8 mouse cellular contexts compared by ENCODE assay signal in genomic region chr16:4641119-4641838, GRCm38 (mm10). TPM values are rescaled to one million over a fixed set of nuclear protein-coding genes. Genes with fewer than 3 reads are reported as not detected.
A peak's percentile ranks its signal among the peaks of the same experiment; 100 is the strongest.
DNase-seq lines count a peak whose midpoint lies in the region; ATAC-seq and TF ChIP-seq lines count a peak whose summit lies in the region.

No protein-coding gene starts in this region.

- H3K9ac ChIP-seq in limb, embryonic 14.5 days (ENCODE audit: low read depth, low read length, severe bottlenecking): peak overlapping the region; percentile 84
- no peak overlapping the region for H3K9ac ChIP-seq in midbrain, embryonic 15.5 days

- H3K4me3 ChIP-seq in limb, embryonic 14.5 days (replicated peaks; ENCODE audit: low read length): peak overlapping the region; percentile 76
- no peak overlapping the region for H3K4me3 ChIP-seq in midbrain, embryonic 15.5 days

- H3K4me1 ChIP-seq in limb, embryonic 14.5 days (ENCODE audit: control insufficient read depth, insufficient read depth, low read length): peaks cover 51% of the 10 kb centered on the region
- peaks cover 28% of the 10 kb centered on the region for H3K4me1 ChIP-seq in midbrain, embryonic 15.5 days

- H3K27ac ChIP-seq in limb, embryonic 14.5 days (replicated peaks; ENCODE audit: low read depth, low read length): peak overlapping the region; percentile 85
- no peak overlapping the region for H3K27ac ChIP-seq in midbrain, embryonic 15.5 days

- H3K27me3 ChIP-seq in limb, embryonic 14.5 days (ENCODE audit: control insufficient read depth, insufficient read depth, low read length): no peaks in the 10 kb centered on the region
- no peaks in the 10 kb centered on the region for H3K27me3 ChIP-seq in midbrain, embryonic 15.5 days (replicated peaks)

- no peak for TF ChIP-seq POLR2A in limb, embryonic 14.5 days (IDR thresholded peaks at IDR 0.05; ENCODE audit: borderline replicate concordance, extremely low read depth, insufficient read depth, insufficient read length)

- ATAC-seq in limb, embryonic 14.5 days (ENCODE audit: low FRiP score, low read depth): no peak
- no peak for ATAC-seq in midbrain, embryonic 15.5 days (replicated peaks)
- no peak for ATAC-seq in inflammation-experienced regulatory T-cells, adult 6 months

- WGBS in limb, embryonic 14.5 days: 32% methylated on average over 3 of the region's 3 CpGs
- 57% methylated on average over 3 of the region's 3 CpGs for WGBS in midbrain, embryonic 15.5 days

- H3K4me2 ChIP-seq in limb, embryonic 14.5 days (replicated peaks; ENCODE audit: low read depth, low read length, severe bottlenecking): peak overlapping the region; percentile 65
- H3K4me2 ChIP-seq in midbrain, embryonic 15.5 days: peak overlapping the region; percentile 61

- DNase-seq in heart, adult 18-20 months: peak; percentile 47 to 55
- DNase-seq in heart, adult 8-10 months (ENCODE audit: low spot score): no peak
- peak; percentile 42 to 55 for DNase-seq in heart, postnatal 36 days
- DNase-seq in limb, embryonic 14.5 days (ENCODE audit: low spot score): no peak
- no peak for DNase-seq in thymus, postnatal 36 days
- DNase-seq in embryo, embryonic 10.5 days (ENCODE audit: low spot score): no peak

- peaks cover 24% of the 10 kb centered on the region for H3K36me3 ChIP-seq in limb, embryonic 14.5 days (ENCODE audit: control insufficient read depth, insufficient read depth, low read length)
- H3K36me3 ChIP-seq in midbrain, embryonic 15.5 days (replicated peaks): no peaks in the 10 kb centered on the region; the same call in 1 of the 2 replicates

- intact Hi-C loops in heart, postnatal 36 days (cut with DNase I): loop anchor here (2.0 kb wide), 1 partner anchor 14 kb away; no protein-coding TSS in a partner anchor

- no peaks in the 10 kb centered on the region for H3K9me3 ChIP-seq in limb, embryonic 14.5 days (ENCODE audit: control insufficient read depth, low read length)
- H3K9me3 ChIP-seq in midbrain, embryonic 15.5 days: no peaks in the 10 kb centered on the region

RNA-seq across cellular contexts. Expression of gene Dnaja3, which starts 1.5 kb away (rescaled TPM):
- total RNA-seq in heart, adult 18-20 months (2021): 100 to 1,000 TPM; 152 to 155 TPM
- 100 to 1,000 TPM; 146 to 154 (median 153) TPM for total RNA-seq in heart, adult 8-10 months (2022)
- total RNA-seq in heart, postnatal 36 days (2021): 100 to 1,000 TPM; 143 to 164 TPM
- polyA plus RNA-seq in limb, embryonic 14.5 days (2012; rRNA removed): 27.0 and 30.2 TPM in 2 replicates
- polyA plus RNA-seq in limb, embryonic 14.5 days (2014; fragmentation: Nextera tagmentation; extraction: Ambion mirVana): 52.4 and 54.7 TPM in 2 replicates
- 62.1 and 65.5 TPM in 2 replicates for polyA plus RNA-seq in midbrain, embryonic 15.5 days (2015; fragmentation: Nextera tagmentation; extraction: Ambion mirVana)
- polyA plus RNA-seq in inflammation-experienced regulatory T-cells, adult 6 months (2017; shearing (Covaris generic)): 10 to 100 TPM; 21.1 to 28.7 (median 25.3) TPM

RNA-seq across cellular contexts. Expression of gene Vasn, which starts 1.5 kb away (rescaled TPM):
- 1 to 10 TPM; 7.7 to 9.7 TPM for total RNA-seq in heart, adult 18-20 months (2021)
- 1 to 10 TPM; 6.9 to 9.3 (median 8.1) TPM for total RNA-seq in heart, adult 8-10 months (2022)
- 10 to 100 TPM in 1 of 2 experiments, 1 to 10 TPM in 1; 9.2 to 11.0 TPM for total RNA-seq in heart, postnatal 36 days (2021)
- polyA plus RNA-seq in limb, embryonic 14.5 days (2012; rRNA removed): 75.7 and 117 TPM in 2 replicates
- 35.7 and 36.8 TPM in 2 replicates for polyA plus RNA-seq in limb, embryonic 14.5 days (2014; fragmentation: Nextera tagmentation; extraction: Ambion mirVana)
- polyA plus RNA-seq in midbrain, embryonic 15.5 days (2015; fragmentation: Nextera tagmentation; extraction: Ambion mirVana): 5.2 and 5.8 TPM in 2 replicates
- polyA plus RNA-seq in inflammation-experienced regulatory T-cells, adult 6 months (2017; shearing (Covaris generic)): 1 to 10 TPM in 1 of 3 experiments, under 1 TPM in 2; 0.78 to 1.6 (median 0.84) TPM

RNA-seq across cellular contexts. Expression of gene Pam16, which starts 16.5 kb away (rescaled TPM):
- 100 to 1,000 TPM; 154 TPM for total RNA-seq in heart, adult 18-20 months (2021)
- total RNA-seq in heart, adult 8-10 months (2022): 100 to 1,000 TPM; 145 to 188 (median 160) TPM
- total RNA-seq in heart, postnatal 36 days (2021): 100 to 1,000 TPM; 134 to 150 TPM
- 72.7 and 80.1 TPM in 2 replicates for polyA plus RNA-seq in limb, embryonic 14.5 days (2012; rRNA removed)
- 92.5 and 94.1 TPM in 2 replicates for polyA plus RNA-seq in limb, embryonic 14.5 days (2014; fragmentation: Nextera tagmentation; extraction: Ambion mirVana)
- 139 and 154 TPM in 2 replicates for polyA plus RNA-seq in midbrain, embryonic 15.5 days (2015; fragmentation: Nextera tagmentation; extraction: Ambion mirVana)
- polyA plus RNA-seq in inflammation-experienced regulatory T-cells, adult 6 months (2017; shearing (Covaris generic)): 10 to 100 TPM; 17.3 to 41.9 (median 31.7) TPM

RNA-seq across cellular contexts. Expression of gene Coro7, which starts 38.3 kb away (rescaled TPM):
- 10 to 100 TPM; 12.7 to 14.2 TPM for total RNA-seq in heart, adult 18-20 months (2021)
- total RNA-seq in heart, adult 8-10 months (2022): 10 to 100 TPM; 11.3 to 16.1 (median 15.4) TPM
- 10 to 100 TPM; 13.0 to 13.7 TPM for total RNA-seq in heart, postnatal 36 days (2021)
- polyA plus RNA-seq in limb, embryonic 14.5 days (2012; rRNA removed): 40.8 and 51.1 TPM in 2 replicates
- polyA plus RNA-seq in limb, embryonic 14.5 days (2014; fragmentation: Nextera tagmentation; extraction: Ambion mirVana): 15.0 and 16.0 TPM in 2 replicates
- polyA plus RNA-seq in midbrain, embryonic 15.5 days (2015; fragmentation: Nextera tagmentation; extraction: Ambion mirVana): 32.1 and 33.2 TPM in 2 replicates
- polyA plus RNA-seq in inflammation-experienced regulatory T-cells, adult 6 months (2017; shearing (Covaris generic)): 100 to 1,000 TPM in 2 of 3 experiments, 10 to 100 TPM in 1; 94.9 to 137 (median 111) TPM

RNA-seq across cellular contexts. Expression of gene Glis2, which starts 46.8 kb away (rescaled TPM):
- 1 to 10 TPM; 6.2 to 8.5 TPM for total RNA-seq in heart, adult 18-20 months (2021)
- total RNA-seq in heart, adult 8-10 months (2022): 10 to 100 TPM in 2 of 4 experiments, 1 to 10 TPM in 2; 7.3 to 13.5 (median 9.5) TPM
- total RNA-seq in heart, postnatal 36 days (2021): 10 to 100 TPM; 16.0 to 16.7 TPM
- 83.8 and 110 TPM in 2 replicates for polyA plus RNA-seq in limb, embryonic 14.5 days (2012; rRNA removed)
- 45.9 and 53.3 TPM in 2 replicates for polyA plus RNA-seq in limb, embryonic 14.5 days (2014; fragmentation: Nextera tagmentation; extraction: Ambion mirVana)
- 12.3 and 17.3 TPM in 2 replicates for polyA plus RNA-seq in midbrain, embryonic 15.5 days (2015; fragmentation: Nextera tagmentation; extraction: Ambion mirVana)
- under 1 TPM; 0.15 to 0.36 (median 0.16) TPM for polyA plus RNA-seq in inflammation-experienced regulatory T-cells, adult 6 months (2017; shearing (Covaris generic))

Comparison
In these comparisons a context has a peak if more than half of its experiments do, and no peak if none do; other contexts are left out.
1. DNase-seq: peak in heart, adult 18-20 months (2 of 2) and heart, postnatal 36 days (2 of 2); none in heart, adult 8-10 months (single experiment), limb, embryonic 14.5 days (single experiment), thymus, postnatal 36 days (0 of 2) and embryo, embryonic 10.5 days (single experiment).